Mouse (Mus musculus) ES-E14 (cell line): ENCODE data around the gene Rnf220. TPM values are rescaled to one million over a fixed set of nuclear protein-coding genes. Genes with fewer than 3 reads are reported as not detected.
A peak's percentile ranks its signal among the peaks of the same experiment; 100 is the strongest.

Experiments
- DNase-seq: peaks from one replicate; pipeline ENCODE4 v3.0.0-alpha.2; 2013; ENCODE audit warnings: low read depth, low spot score
- H3K27ac ChIP-seq: 2 replicates; pipeline ENCODE4 v1.5.1; 2012; ENCODE audit warnings: low read depth, mild to moderate bottlenecking, low read length, moderate library complexity, mixed read lengths; ENCODE audit not compliant: poor library complexity, insufficient read depth, severe bottlenecking
- H3K36me3 ChIP-seq: 2 replicates; pipeline ENCODE4 v1.6.1; 2012; ENCODE audit warnings: mild to moderate bottlenecking, low read length, moderate library complexity, mixed read lengths; ENCODE audit not compliant: control insufficient read depth, poor library complexity, insufficient read depth, severe bottlenecking
- H3K4me1 ChIP-seq, 2 experiments: fragments of 150-350 bp in 1 of 2; sonication (generic) in 1 of 2; 2 replicates each; pipeline ENCODE4 v1.6.1; 2012; ENCODE audit warnings: low read length in 2 of 2, mild to moderate bottlenecking in 1 of 2, mixed read lengths in 1 of 2; ENCODE audit not compliant: control insufficient read depth in 2 of 2, insufficient read depth in 2 of 2, poor library complexity in 1 of 2
- H3K4me3 ChIP-seq, 2 experiments: fragments of 150-350 bp in 1 of 2; sonication (generic) in 1 of 2; 2 replicates each; pipeline ENCODE4 v1.5.1; 2012; ENCODE audit warnings: low read length in 2 of 2, low read depth in 1 of 2, mild to moderate bottlenecking in 1 of 2, mixed read lengths in 1 of 2; ENCODE audit not compliant: insufficient read depth in 1 of 2, poor library complexity in 1 of 2, severe bottlenecking in 1 of 2
- H3K9ac ChIP-seq: 2 replicates; pipeline ENCODE4 v1.6.1; 2012; ENCODE audit warnings: low read depth, mild to moderate bottlenecking, low read length, mixed read lengths; ENCODE audit not compliant: poor library complexity, insufficient read depth, severe bottlenecking
- H3K9me3 ChIP-seq: fragments of 150-350 bp; sonication (generic); 2 replicates; pipeline ENCODE4 v1.6.1; 2012; ENCODE audit warnings: low read depth, mild to moderate bottlenecking, low read length; ENCODE audit not compliant: control insufficient read depth, insufficient read depth
- CHD2 ChIP-seq: IDR thresholded peaks from 2 replicates; pipeline ENCODE4 v1.6.1; 2014; ENCODE audit warnings: mild to moderate bottlenecking, low read depth, low read length, inconsistent platforms
- HCFC1 ChIP-seq: IDR thresholded peaks from 2 replicates; pipeline ENCODE4 v1.6.1; 2012; ENCODE audit warnings: low read length, inconsistent platforms, borderline replicate concordance; ENCODE audit not compliant: insufficient read depth
- MAFK ChIP-seq: IDR thresholded peaks from 2 replicates; pipeline ENCODE4 v1.6.1; 2014; ENCODE audit warnings: mild to moderate bottlenecking, low read depth, low read length, inconsistent platforms; ENCODE audit not compliant: insufficient read depth
- ZC3H11A ChIP-seq: IDR thresholded peaks from 2 replicates; pipeline ENCODE4 v1.6.1; 2012; ENCODE audit warnings: low read depth, mild to moderate bottlenecking, inconsistent platforms, low read length, borderline replicate concordance
- ZNF384 ChIP-seq: IDR thresholded peaks from 2 replicates; pipeline ENCODE4 v1.6.1; 2012; ENCODE audit warnings: low read depth, low read length, inconsistent platforms
- in situ Hi-C, 2 experiments: fragments of 600-800 bp; cut with MboI; formaldehyde crosslinking; loops; one replicate each; pipeline ENCODE4 v1.15.1; 2025; ENCODE audit warnings: low sequenced_read_pairs in 2 of 2, inconsistent platforms in 1 of 2; ENCODE audit not compliant: unreplicated experiment in 2 of 2
- total RNA-seq: library from RNA; depleted of rRNA; stranded (reverse); fragments of 300-350 nt; gene quantifications from 2 replicates; pipeline ENCODE4 v1.2.3, GENCODE M21; 2012

Gene Rnf220
- total RNA-seq, 1 experiment = 130 TPM

- in situ Hi-C loops = no loop called here
- TF ChIP-seq HCFC1 (no peak), CHD2 (no peak), ZNF384 (no peak), MAFK (no peak), ZC3H11A (no peak)
- H3K27ac ChIP-seq = no peak overlapping the region
- H3K4me1 ChIP-seq = peaks cover 17 to 36% of the 10 kb centered on the region in 2 experiments
- H3K9ac ChIP-seq = peak overlapping the region; percentile 25; the same call in 1 of the 2 replicates
- H3K4me3 ChIP-seq = no peak overlapping the region; a peak in 1 of 4 replicates
- H3K36me3 ChIP-seq = no peaks in the 10 kb centered on the region
- no peaks in the 10 kb centered on the region for H3K9me3 ChIP-seq
- no peak for DNase-seq
Measured at GRCm38 (mm10) chr4:117350139-117350693, 146.6 kb downstream of the Rnf220 start.

DNA sequence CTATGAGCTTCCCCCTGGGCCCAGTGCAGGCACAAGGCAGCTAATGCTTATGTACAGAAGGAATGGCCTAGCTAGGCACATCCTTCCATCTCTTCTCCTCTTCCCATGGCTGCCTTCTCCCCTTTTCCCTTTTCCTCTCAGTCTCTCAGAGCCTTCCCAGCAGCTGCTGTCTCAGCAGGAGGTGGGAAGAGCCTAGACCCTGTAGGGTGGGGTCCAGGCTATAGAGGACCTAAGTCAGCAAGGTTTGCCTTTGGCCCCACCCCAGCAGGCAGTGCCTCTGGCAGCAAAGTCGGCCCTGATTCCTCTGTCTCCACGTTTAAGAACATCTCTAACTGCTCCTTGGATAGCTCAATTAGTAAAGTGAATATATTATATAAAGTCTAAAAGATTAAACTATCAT is 147.5 kb downstream of the Rnf220 start:
- Histone ChIP-seq H3K9ac (no peak overlapping the region), H3K9me3 (no peaks in the 10 kb centered on the region), H3K4me3 (no peak overlapping the region), H3K27ac (no peak overlapping the region), H3K4me1 (peaks cover 16 to 30% of the 10 kb centered on the region in 2 experiments), H3K36me3 (no peaks in the 10 kb centered on the region)
- no peak for TF ChIP-seq ZNF384
- TF ChIP-seq MAFK = no peak
- TF ChIP-seq ZC3H11A = no peak
- no peak for TF ChIP-seq CHD2
- TF ChIP-seq HCFC1 = no peak
- in situ Hi-C loops = no loop called here
- no peak for DNase-seq

DNA sequence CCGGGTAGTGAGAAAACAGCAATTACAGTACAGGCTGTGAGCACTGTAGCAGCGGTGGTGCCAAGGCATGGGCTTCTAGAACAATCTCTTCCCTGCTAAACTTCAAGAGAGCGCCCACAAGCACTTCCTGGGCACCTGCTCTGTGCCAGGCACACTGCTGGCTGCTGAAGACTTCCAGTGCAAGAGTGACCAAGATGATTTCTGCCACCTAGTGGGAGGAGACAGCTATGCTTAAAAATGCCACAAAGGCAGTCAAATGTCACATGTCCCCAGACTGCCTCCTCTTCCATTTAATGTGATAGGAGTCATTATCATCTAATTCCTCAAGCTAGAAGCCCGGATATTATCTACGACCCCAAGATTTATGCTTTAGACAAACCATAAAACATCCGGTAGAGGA is 150.8 kb downstream of the Rnf220 start:
- DNase-seq = no peak
- no peaks in the 10 kb centered on the region for H3K9me3 ChIP-seq
- in situ Hi-C loops = no loop called here
- peaks cover 9 to 27% of the 10 kb centered on the region in 2 experiments for H3K4me1 ChIP-seq
- TF ChIP-seq CHD2 (no peak), ZNF384 (no peak), HCFC1 (no peak), ZC3H11A (no peak), MAFK (no peak)
- no peak overlapping the region for H3K27ac ChIP-seq
- no peaks in the 10 kb centered on the region for H3K36me3 ChIP-seq
- H3K4me3 ChIP-seq = no peak overlapping the region
- H3K9ac ChIP-seq = no peak overlapping the region

DNA sequence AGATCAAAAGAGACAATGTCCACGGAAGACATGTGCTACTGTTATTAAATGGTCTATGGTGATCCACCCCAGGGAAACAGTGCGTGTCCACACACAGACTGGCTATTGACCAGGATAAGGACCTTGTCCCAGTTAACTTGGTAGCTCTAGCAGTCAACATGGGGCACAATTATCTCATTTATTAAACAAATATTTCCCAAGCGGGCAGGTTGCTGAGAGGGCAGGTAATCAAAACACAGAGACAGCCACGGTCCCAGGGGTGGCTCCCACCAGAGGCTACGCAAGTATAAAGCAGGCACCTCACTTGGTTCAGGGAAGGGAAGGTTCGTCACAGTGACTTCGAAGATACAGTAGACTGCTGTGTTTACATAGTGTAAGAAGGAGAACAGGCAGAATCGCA is 153.5 kb downstream of the Rnf220 start:
- in situ Hi-C loops = no loop called here
- TF ChIP-seq CHD2 (no peak), ZC3H11A (no peak), HCFC1 (no peak), ZNF384 (no peak), MAFK (no peak)
- H3K9ac ChIP-seq = no peak overlapping the region

DNA sequence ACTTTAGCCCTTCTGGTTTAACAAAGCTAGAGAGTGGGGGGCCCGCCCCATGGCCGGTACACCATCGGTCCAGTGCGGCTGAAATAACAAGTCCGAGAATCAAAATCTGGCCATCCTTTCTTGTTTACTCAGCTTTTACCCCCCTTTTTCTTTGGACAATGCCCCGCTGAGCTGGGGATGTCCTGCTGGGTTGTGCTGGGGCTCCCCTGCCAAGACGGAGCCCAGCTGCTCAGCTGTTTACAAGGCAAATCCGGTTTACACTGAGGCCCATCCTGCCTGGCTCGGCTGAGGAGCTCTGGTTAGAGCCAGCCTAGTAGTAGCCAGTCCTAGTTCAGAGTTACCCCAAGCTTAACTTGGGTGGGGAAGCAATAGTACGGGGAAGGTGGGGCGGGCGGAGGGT is 154.1 kb downstream of the Rnf220 start:
- no peak for DNase-seq

More for the DNA sequence above, 153.5 kb downstream of the Rnf220 start:
- H3K27ac ChIP-seq = no peak overlapping the region
- peaks cover 6 to 19% of the 10 kb centered on the region in 2 experiments; a peak in 3 of 4 replicates for H3K4me1 ChIP-seq
- H3K36me3 ChIP-seq = no peaks in the 10 kb centered on the region
- DNase-seq = no peak
- no peaks in the 10 kb centered on the region for H3K9me3 ChIP-seq
- H3K4me3 ChIP-seq = no peak overlapping the region

More for the DNA sequence above, 154.1 kb downstream of the Rnf220 start:
- TF ChIP-seq HCFC1 (no peak), CHD2 (no peak), ZC3H11A (no peak), MAFK (no peak), ZNF384 (no peak)
- Histone ChIP-seq H3K9ac (no peak overlapping the region), H3K27ac (no peak overlapping the region), H3K36me3 (no peaks in the 10 kb centered on the region), H3K4me1 (peaks cover 6 to 19% of the 10 kb centered on the region in 2 experiments; a peak in 3 of 4 replicates), H3K4me3 (no peak overlapping the region), H3K9me3 (no peaks in the 10 kb centered on the region)
- in situ Hi-C loops = no loop called here
